Mouse (Mus musculus) olfactory bulb, adult 2 months (tissue): ENCODE results near the gene Cflar. TPM values are rescaled to one million over a fixed set of nuclear protein-coding genes. Genes with fewer than 3 reads are reported as not detected.
"Not testable (repeated sequence)": the region's sequence is repeated elsewhere in the genome, so short reads cannot be mapped to it uniquely, and the experiment has no call there.

ENCODE experiments used
- H3K27ac ChIP-seq: fragments of 200-500 bp; 2 replicates; pipeline ENCODE4 v1.5.1; 2012; ENCODE audit warnings: low read depth, low read length; ENCODE audit not compliant: insufficient read depth
- H3K4me1 ChIP-seq: fragments of 200-500 bp; 2 replicates; pipeline ENCODE4 v1.6.1; 2012; ENCODE audit warnings: low read length; ENCODE audit not compliant: control insufficient read depth, insufficient read depth
- H3K4me3 ChIP-seq: fragments of 200-500 bp; 2 replicates; pipeline ENCODE4 v1.5.1; 2012; ENCODE audit warnings: mild to moderate bottlenecking, low read depth, low read length, moderate library complexity; ENCODE audit not compliant: insufficient read depth
- CTCF ChIP-seq: fragments of 200-500 bp; IDR thresholded peaks from 2 replicates; pipeline ENCODE4 v1.5.1; 2012; ENCODE audit warnings: low read depth, mild to moderate bottlenecking, low read length, moderate library complexity; ENCODE audit not compliant: insufficient read depth
- POLR2A ChIP-seq: fragments of 200-500 bp; IDR thresholded peaks from 2 replicates; pipeline ENCODE4 v1.6.1; 2012; ENCODE audit warnings: mild to moderate bottlenecking, low read depth, low read length, moderate library complexity; ENCODE audit not compliant: insufficient read depth
- WGBS: fragments of 180-500 bp; shearing (Covaris S2); methylation state at CpG from one replicate; pipeline ENCODE4 v1.1.7; 2018; 5-methylcytosine and 5-hydroxymethylcytosine counted together
- polyA plus RNA-seq: library from polyadenylated mRNA; stranded (reverse); fragments of >200 nt; gene quantifications from 2 replicates; pipeline ENCODE4 v1.2.4, GENCODE M21; 2012; ENCODE audit warnings: low replicate concordance; ENCODE audit not compliant: missing spikeins, insufficient read depth, insufficient read length

The Cflar gene
- polyA plus RNA-seq, 1 experiment = not detected

DNA sequence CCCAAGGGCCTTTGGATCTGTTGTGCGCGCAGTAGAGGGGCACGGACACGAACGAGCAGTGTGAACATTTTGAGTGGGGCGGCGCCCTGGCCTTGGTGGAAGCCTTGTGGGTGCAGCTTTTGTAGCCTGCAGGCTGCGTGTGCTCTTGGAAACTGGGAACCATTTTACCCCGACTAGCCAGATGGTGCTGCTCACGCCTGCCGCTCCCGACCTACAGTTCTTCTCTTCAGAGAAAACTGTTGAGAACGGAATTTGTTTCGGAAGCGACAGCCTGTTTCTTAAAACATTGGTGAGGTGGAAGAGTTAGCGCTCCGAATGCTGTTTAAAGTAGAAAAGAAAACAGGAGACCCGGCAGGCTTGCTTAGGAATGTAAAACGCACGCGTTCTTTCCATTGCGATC is 25.7 kb downstream of the Cflar start:
- Histone ChIP-seq H3K4me3 (no peak overlapping the region), H3K27ac (no peak overlapping the region), H3K4me1 (no peaks in the 10 kb centered on the region)
- TF ChIP-seq CTCF (no peak), POLR2A (no peak)
- WGBS = 92% methylated on average over 22 of the region's 22 CpGs

DNA sequence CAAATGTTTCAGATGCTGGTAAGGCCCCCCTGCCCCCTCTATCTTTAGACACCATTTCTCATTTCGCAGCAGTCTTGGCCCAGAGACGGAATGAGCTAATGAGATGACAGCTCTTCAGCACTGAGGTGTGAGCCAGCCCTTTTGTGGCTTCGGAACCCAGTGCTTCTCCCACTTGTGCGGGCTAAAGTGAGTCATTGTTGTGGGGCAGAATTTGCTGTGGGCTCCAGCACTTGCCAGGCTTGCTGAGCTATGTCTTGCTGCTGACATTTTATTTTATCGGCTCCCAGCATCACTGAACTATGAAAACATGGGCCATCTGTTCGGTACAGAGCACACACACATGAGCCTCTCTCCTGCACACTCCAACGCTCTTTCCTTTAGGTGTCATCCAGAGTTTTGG is 28.2 kb downstream of the Cflar start:
- WGBS = 73% methylated on average over 7 of the region's 7 CpGs
- TF ChIP-seq CTCF = no peak
- no peak for TF ChIP-seq POLR2A
- H3K4me3 ChIP-seq = no peak overlapping the region
- no peak overlapping the region for H3K27ac ChIP-seq
- H3K4me1 ChIP-seq = no peaks in the 10 kb centered on the region

GRCm38 (mm10) chr1:58742571-58743021 is 31.3 kb downstream of the Cflar start:
- H3K4me3 ChIP-seq = no peak overlapping the region
- TF ChIP-seq POLR2A (no peak), CTCF (no peak)
- H3K27ac ChIP-seq = no peak overlapping the region
- 80% methylated on average over 5 of the region's 5 CpGs for WGBS
- H3K4me1 ChIP-seq = no peaks in the 10 kb centered on the region

DNA sequence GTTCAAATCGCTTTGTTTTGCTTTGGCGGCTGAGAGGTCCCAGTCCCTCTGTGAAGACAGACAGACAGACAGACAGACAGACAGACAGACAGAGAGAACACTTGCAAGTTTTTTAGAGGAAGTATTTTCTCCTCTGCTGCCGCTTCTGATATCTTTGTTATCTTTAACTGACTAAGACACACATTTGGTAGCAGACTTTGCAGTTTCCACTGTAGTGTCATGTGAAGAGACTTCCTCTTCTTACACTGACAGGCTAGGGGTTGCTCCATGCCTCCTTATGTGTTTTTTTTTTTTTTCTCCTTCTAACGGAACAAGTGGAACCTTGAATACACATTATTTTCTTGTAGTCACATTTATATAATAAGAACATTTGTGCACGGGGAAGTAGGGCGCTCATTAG is 31.9 kb downstream of the Cflar start:
- Histone ChIP-seq H3K4me3 (no peak overlapping the region), H3K4me1 (no peaks in the 10 kb centered on the region), H3K27ac (no peak overlapping the region)
- TF ChIP-seq POLR2A = no peak
- TF ChIP-seq CTCF = no peak
- WGBS = 88% methylated on average over 6 of the region's 6 CpGs

GRCm38 (mm10) chr1:58744645-58745044 is 33.3 kb downstream of the Cflar start:
- WGBS = 88% methylated on average over 7 of the region's 7 CpGs
- Histone ChIP-seq H3K4me3 (no peak overlapping the region), H3K4me1 (no peaks in the 10 kb centered on the region), H3K27ac (no peak overlapping the region)
- no peak for TF ChIP-seq CTCF
- TF ChIP-seq POLR2A = no peak

DNA sequence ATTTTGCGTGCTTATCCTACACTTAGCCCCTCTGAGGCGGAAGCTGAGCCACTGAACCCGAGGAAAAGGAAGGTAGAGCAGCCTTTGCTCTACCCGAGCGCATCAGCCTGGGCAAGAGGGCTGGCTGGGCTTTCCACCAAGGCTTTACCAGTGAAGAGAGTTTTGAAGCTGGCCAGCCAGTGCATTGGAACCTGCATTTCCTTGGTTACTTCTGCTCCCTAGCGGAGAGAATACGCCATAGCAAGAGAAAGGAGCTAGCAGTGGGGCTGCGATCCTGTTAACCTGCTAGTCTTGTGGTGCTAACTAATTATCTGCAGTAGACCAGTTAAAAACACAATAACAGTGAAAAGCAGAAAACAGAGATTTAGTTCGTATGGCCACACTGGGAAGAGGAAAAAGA is 35.6 kb downstream of the Cflar start:
- H3K4me3 ChIP-seq = no peak overlapping the region
- 60% methylated on average over 9 of the region's 9 CpGs for WGBS
- TF ChIP-seq POLR2A = no peak
- TF ChIP-seq CTCF = no peak
- no peak overlapping the region for H3K27ac ChIP-seq
- no peaks in the 10 kb centered on the region for H3K4me1 ChIP-seq

- H3K27ac ChIP-seq = no peak overlapping the region
- H3K4me3 ChIP-seq = no peak overlapping the region
- 92% methylated on average over 3 of the region's 3 CpGs for WGBS
- no peaks in the 10 kb centered on the region for H3K4me1 ChIP-seq
- no peak for TF ChIP-seq POLR2A
- no peak for TF ChIP-seq CTCF
These were observed 48.1 kb downstream of the Cflar start for GRCm38 (mm10) chr1:58759451-58759850.

DNA sequence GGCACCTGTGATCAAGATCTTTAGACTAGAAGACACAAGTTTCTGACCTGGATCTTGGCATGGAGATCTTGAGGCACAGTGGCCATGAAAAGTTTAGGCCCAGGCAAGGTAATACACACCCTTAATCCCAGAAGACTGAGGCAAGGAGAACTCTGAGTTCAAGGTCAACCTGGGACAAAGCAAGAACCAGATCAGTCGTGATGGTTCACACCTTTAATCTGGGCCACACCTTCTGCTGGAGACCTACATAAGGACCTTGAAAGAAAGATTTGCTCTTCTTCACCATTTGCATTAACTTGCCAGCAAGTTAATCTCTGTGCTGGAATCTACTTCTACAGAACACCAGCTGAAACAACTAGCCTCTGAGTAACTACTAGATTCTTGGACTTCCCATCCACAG is 49.3 kb downstream of the Cflar start:
- no peak for TF ChIP-seq POLR2A
- TF ChIP-seq CTCF = no peak
- no peak overlapping the region for H3K27ac ChIP-seq
- 85% methylated on average over 1 of the region's 1 CpGs for WGBS
- H3K4me3 ChIP-seq = no peak overlapping the region
- H3K4me1 ChIP-seq = no peaks in the 10 kb centered on the region

GRCm38 (mm10) chr1:58761391-58762275 is 50.3 kb downstream of the Cflar start:
- not testable (repeated sequence) for H3K4me1 ChIP-seq, H3K4me3 ChIP-seq, H3K27ac ChIP-seq
- WGBS = 62% methylated on average over 5 of the region's 5 CpGs
